Mouse (Mus musculus) liver, postnatal 0 days (tissue): ENCODE measurements around the gene Pdzd2. TPM values are rescaled to one million over a fixed set of nuclear protein-coding genes. Genes with fewer than 3 reads are reported as not detected.

ENCODE experiments used
- ATAC-seq: fragments of 200-750 bp; cut with Nextera tagmentation; 2 replicates; pipeline ENCODE4 v1.8.0; 2017; ENCODE audit warnings: mild to moderate bottlenecking, moderate library complexity
- DNase-seq: peaks from one replicate; pipeline ENCODE4 v3.0.0-alpha.2; 2016
- H3K27ac ChIP-seq: fragments of 300-500 bp; sonication (generic); 2 replicates; pipeline ENCODE4 v1.5.1; 2014; ENCODE audit warnings: antibody characterized with exemption, moderate library complexity, mild to moderate bottlenecking, low read depth
- H3K27me3 ChIP-seq: fragments of 300-500 bp; sonication (generic); 2 replicates; pipeline ENCODE4 v1.6.1; 2014; ENCODE audit warnings: low read length, control low read depth, mixed read lengths; ENCODE audit not compliant: insufficient read depth
- H3K36me3 ChIP-seq: fragments of 300-500 bp; sonication (generic); replicated peaks from 2 replicates; pipeline ENCODE4 v1.6.1; 2014; ENCODE audit warnings: mild to moderate bottlenecking, control low read depth, low read length, moderate library complexity, mixed read lengths; ENCODE audit not compliant: insufficient read depth
- H3K4me1 ChIP-seq: fragments of 300-500 bp; sonication (generic); 2 replicates; pipeline ENCODE4 v1.6.1; 2014; ENCODE audit warnings: antibody characterized with exemption, mild to moderate bottlenecking, control low read depth; ENCODE audit not compliant: insufficient read depth
- H3K4me2 ChIP-seq: fragments of 300-500 bp; sonication (generic); 2 replicates; pipeline ENCODE4 v1.6.1; 2014; ENCODE audit warnings: low read depth, mild to moderate bottlenecking, low read length, moderate library complexity, mixed read lengths
- H3K4me3 ChIP-seq: fragments of 300-500 bp; sonication (generic); 2 replicates; pipeline ENCODE4 v1.5.1; 2014; ENCODE audit warnings: low read depth, low read length
- H3K9ac ChIP-seq: fragments of 300-500 bp; sonication (generic); replicated peaks from 2 replicates; pipeline ENCODE4 v1.6.1; 2014; ENCODE audit warnings: mild to moderate bottlenecking, moderate library complexity
- H3K9me3 ChIP-seq: fragments of 300-500 bp; sonication (generic); 2 replicates; pipeline ENCODE4 v1.6.1; 2016; ENCODE audit warnings: mild to moderate bottlenecking, control low read depth, low read length, mixed read lengths
- CTCF ChIP-seq: sonication (generic); IDR thresholded peaks from 2 replicates; pipeline ENCODE4 v1.5.1; 2016; ENCODE audit warnings: antibody characterized with exemption, low read depth
- EP300 ChIP-seq: IDR thresholded peaks from 2 replicates; pipeline ENCODE4 v1.6.1; 2016; ENCODE audit warnings: antibody characterized with exemption, low read depth, mild to moderate bottlenecking
- WGBS: fragments of 180-500 bp; shearing (Covaris S2); extraction: QIAGEN DNeasy Blood & Tissue Kit; methylation state at CpG from one replicate; pipeline ENCODE4 v1.1.7; 2014; ENCODE audit not compliant: insufficient replicate concordance; 5-methylcytosine and 5-hydroxymethylcytosine counted together
- polyA plus RNA-seq: library from polyadenylated mRNA; unstranded; fragments of >200 nt; fragmentation: Nextera tagmentation; extraction: Ambion mirVana; gene quantifications from 2 replicates; pipeline ENCODE4 v1.2.1, GENCODE M21; 2015

The Pdzd2 gene
- polyA plus RNA-seq, 1 experiment from 2014 or later = 1.3 TPM

- H3K9ac ChIP-seq = no peak overlapping the region
- no peaks in the 10 kb centered on the region for H3K27me3 ChIP-seq
- no peaks in the 10 kb centered on the region for H3K9me3 ChIP-seq
- H3K27ac ChIP-seq = no peak overlapping the region
- DNase-seq (no peak), ATAC-seq (no peak)
- H3K36me3 ChIP-seq = no peaks in the 10 kb centered on the region
- TF ChIP-seq CTCF = no peak
- TF ChIP-seq EP300 = no peak
- 71% methylated on average over 5 of the region's 5 CpGs for WGBS
- no peak overlapping the region for H3K4me2 ChIP-seq
- peaks cover 5% of the 10 kb centered on the region for H3K4me1 ChIP-seq
- H3K4me3 ChIP-seq = no peak overlapping the region
These were observed 295.2 kb downstream of the Pdzd2 start for GRCm38 (mm10) chr15:12444551-12444950.

- ATAC-seq (peak; percentile 65), DNase-seq (no peak)
- Histone ChIP-seq H3K4me1 (peaks cover 22% of the 10 kb centered on the region), H3K9me3 (no peaks in the 10 kb centered on the region), H3K27ac (no peak overlapping the region; the same call in 1 of the 2 replicates), H3K9ac (no peak overlapping the region), H3K36me3 (no peaks in the 10 kb centered on the region), H3K27me3 (no peaks in the 10 kb centered on the region), H3K4me3 (no peak overlapping the region), H3K4me2 (0 out of 2 replicates have a peak overlapping the region, but pooled peaks have one; percentile 5)
- no peak for TF ChIP-seq EP300
- TF ChIP-seq CTCF = no peak
- 17% methylated on average over 6 of the region's 6 CpGs for WGBS
These were observed 300.4 kb downstream of the Pdzd2 start for GRCm38 (mm10) chr15:12439351-12439751.

GRCm38 (mm10) chr15:12438691-12439090 is 301.0 kb downstream of the Pdzd2 start:
- ATAC-seq = peak; percentile 20; the same call in 1 of the 2 replicates
- H3K36me3 ChIP-seq = no peaks in the 10 kb centered on the region
- no peak overlapping the region for H3K9ac ChIP-seq
- peaks cover 22% of the 10 kb centered on the region for H3K4me1 ChIP-seq
- H3K9me3 ChIP-seq = no peaks in the 10 kb centered on the region
- H3K4me2 ChIP-seq = no peak overlapping the region
- no peak overlapping the region for H3K4me3 ChIP-seq
- WGBS = 27% methylated on average over 6 of the region's 6 CpGs
- H3K27me3 ChIP-seq = no peaks in the 10 kb centered on the region
- no peak overlapping the region for H3K27ac ChIP-seq
- no peak for DNase-seq
- TF ChIP-seq EP300 (no peak), CTCF (no peak)

GRCm38 (mm10) chr15:12438081-12438480 is 301.6 kb downstream of the Pdzd2 start:
- Histone ChIP-seq H3K27me3 (no peaks in the 10 kb centered on the region), H3K9ac (no peak overlapping the region), H3K36me3 (no peaks in the 10 kb centered on the region), H3K4me1 (peaks cover 22% of the 10 kb centered on the region), H3K9me3 (no peaks in the 10 kb centered on the region), H3K4me3 (no peak overlapping the region), H3K27ac (no peak overlapping the region), H3K4me2 (no peak overlapping the region)
- 73% methylated on average over 11 of the region's 11 CpGs for WGBS
- DNase-seq = no peak
- TF ChIP-seq EP300 (no peak), CTCF (no peak)
- no peak for ATAC-seq

- peak overlapping the region; percentile 32 for H3K4me2 ChIP-seq
- no peak overlapping the region; the same call in 1 of the 2 replicates for H3K9ac ChIP-seq
- no peaks in the 10 kb centered on the region for H3K9me3 ChIP-seq
- TF ChIP-seq CTCF = no peak
- TF ChIP-seq EP300 = no peak
- DNase-seq = peak; percentile 39
- no peaks in the 10 kb centered on the region for H3K27me3 ChIP-seq
- no peak overlapping the region for H3K4me3 ChIP-seq
- peak; percentile 34; the same call in 1 of the 2 replicates for ATAC-seq
- WGBS = 32% methylated on average over 7 of the region's 8 CpGs
- H3K27ac ChIP-seq = peak overlapping the region; percentile 44; the same call in 1 of the 2 replicates
- no peaks in the 10 kb centered on the region for H3K36me3 ChIP-seq
- H3K4me1 ChIP-seq = peaks cover 22% of the 10 kb centered on the region
These were observed 303.8 kb downstream of the Pdzd2 start for GRCm38 (mm10) chr15:12435910-12436309.

GRCm38 (mm10) chr15:12433893-12434599 is 305.7 kb downstream of the Pdzd2 start:
- H3K9me3 ChIP-seq = no peaks in the 10 kb centered on the region
- 56% methylated on average over 19 of the region's 19 CpGs for WGBS
- no peaks in the 10 kb centered on the region for H3K27me3 ChIP-seq
- TF ChIP-seq EP300 = no peak
- no peak for TF ChIP-seq CTCF
- H3K9ac ChIP-seq = no peak overlapping the region
- peaks cover 12% of the 10 kb centered on the region; the same call in 1 of the 2 replicates for H3K4me1 ChIP-seq
- DNase-seq (no peak), ATAC-seq (no peak)
- H3K4me3 ChIP-seq = no peak overlapping the region
- H3K27ac ChIP-seq = no peak overlapping the region
- H3K4me2 ChIP-seq = peak overlapping the region; percentile 6; the same call in 1 of the 2 replicates
- H3K36me3 ChIP-seq = no peaks in the 10 kb centered on the region
